Comparison of ENCODE assay signal across 20 mouse cellular contexts in the genomic region with DNA sequence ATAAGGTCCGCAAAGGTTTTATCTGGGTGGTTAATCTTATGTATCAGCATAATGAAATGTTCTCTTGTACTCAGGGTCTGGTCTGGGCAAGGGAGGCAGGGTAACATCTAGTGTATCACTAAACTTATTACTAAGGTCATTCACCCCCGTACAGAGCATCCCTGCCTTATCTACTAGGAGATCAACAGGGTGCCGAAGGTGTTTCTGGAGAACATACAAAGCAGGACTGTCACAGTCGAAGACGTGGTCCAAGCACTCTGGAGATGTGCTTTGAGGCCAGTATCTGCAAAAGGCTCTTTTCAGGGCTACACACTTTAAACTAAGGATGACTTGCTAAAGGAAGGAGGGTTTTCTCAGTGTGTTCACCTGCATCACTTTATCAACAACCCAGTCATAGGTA. TPM values are rescaled to one million over a fixed set of nuclear protein-coding genes. Genes with fewer than 3 reads are reported as not detected.
A peak's percentile ranks its signal among the peaks of the same experiment; 100 is the strongest.
DNase-seq lines count a peak whose midpoint lies in the region; ATAC-seq and TF ChIP-seq lines count a peak whose summit lies in the region.
"Had no signal": no experiment of that assay in that cellular context is flagged by ENCODE, and none has a peak within 500 bp of the region (broad histone marks: within the 10 kb centered on the region; RNA-seq: fewer than 3 reads in every experiment).

No protein-coding gene starts in this region.

- peaks cover 2% of the 10 kb centered on the region; the same call in 1 of the 2 replicates for H3K4me1 ChIP-seq in kidney, embryonic 14.5 days (ENCODE audit: control insufficient read depth, insufficient read depth, low read length)
- H3K4me1 ChIP-seq in MEL (ENCODE audit: control insufficient read depth in 1 of 2, insufficient read depth in 2 of 2, low read length in 2 of 2), result peaks cover 0 to 9% of the 10 kb centered on the region in 2 experiments; a peak in 2 of 4 replicates
- peaks cover 33% of the 10 kb centered on the region for H3K4me1 ChIP-seq in liver, embryonic 13.5 days (replicated peaks)

- TF ChIP-seq EP300 in MEL (IDR thresholded peaks at IDR 0.05; ENCODE audit: low read depth in 1 of 2, low read length in 2 of 2), result no peak

- no peak for TF ChIP-seq POLR2A in MEL (IDR thresholded peaks at IDR 0.05; ENCODE audit: control insufficient read depth in 1 of 2, insufficient read depth in 1 of 2, low read depth in 1 of 2, low read length in 2 of 2, poor library complexity in 1 of 2)

- H3K9me3 ChIP-seq in kidney, embryonic 14.5 days (ENCODE audit: control insufficient read depth, low read length), result no peaks in the 10 kb centered on the region
- no peaks in the 10 kb centered on the region for H3K9me3 ChIP-seq in MEL (replicated peaks; ENCODE audit: insufficient read depth, low read length)
- no peaks in the 10 kb centered on the region for H3K9me3 ChIP-seq in liver, embryonic 13.5 days (replicated peaks)
- H3K9me3 ChIP-seq: heart, embryonic 12.5 days had no signal

- no peak for ATAC-seq in kidney, embryonic 14.5 days (ENCODE audit: low FRiP score, low TSS enrichment)
- no peak for ATAC-seq in liver, embryonic 13.5 days (ENCODE audit: low read depth)
- ATAC-seq: hindbrain, postnatal 0 days; midbrain, embryonic 16.5 days had no signal

- no peak overlapping the region for H3K4me3 ChIP-seq in kidney, embryonic 14.5 days (ENCODE audit: low read length)
- H3K4me3 ChIP-seq in MEL (ENCODE audit: control insufficient read depth in 1 of 2, insufficient read depth in 1 of 2, low read depth in 2 of 2, low read length in 2 of 2), result no peak overlapping the region
- H3K4me3 ChIP-seq in liver, embryonic 13.5 days (replicated peaks), result no peak overlapping the region
- H3K4me3 ChIP-seq: heart, embryonic 12.5 days had no signal

- TF ChIP-seq RAD21 in MEL (IDR thresholded peaks at IDR 0.05; ENCODE audit: low read depth, low read length), result no peak

- no peak for TF ChIP-seq CTCF in MEL (IDR thresholded peaks at IDR 0.05 in 2 of 3, conservative IDR thresholded peaks at IDR 0.05 in 1 of 3; ENCODE audit: control insufficient read depth in 1 of 3, insufficient read depth in 1 of 3, low read depth in 2 of 3, low read length in 3 of 3, poor library complexity in 1 of 3, severe bottlenecking in 1 of 3)

- WGBS in kidney, embryonic 14.5 days, result 71% methylated on average over 5 of the region's 5 CpGs
- 65% methylated on average over 5 of the region's 5 CpGs for WGBS in liver, embryonic 13.5 days (ENCODE audit: insufficient replicate concordance)

- no peaks in the 10 kb centered on the region for H3K36me3 ChIP-seq in kidney, embryonic 14.5 days (ENCODE audit: control insufficient read depth, insufficient read depth, low read length)
- H3K36me3 ChIP-seq in MEL (ENCODE audit: control insufficient read depth in 1 of 2, insufficient read depth in 2 of 2, low read length in 2 of 2), result peaks cover 0 to 28% of the 10 kb centered on the region in 2 experiments; a peak in 2 of 4 replicates
- H3K36me3 ChIP-seq in liver, embryonic 13.5 days, result no peaks in the 10 kb centered on the region
- H3K36me3 ChIP-seq: heart, embryonic 12.5 days had no signal

- no peak overlapping the region for H3K9ac ChIP-seq in kidney, embryonic 14.5 days (ENCODE audit: low read depth, low read length)
- no peak overlapping the region for H3K9ac ChIP-seq in MEL (ENCODE audit: control insufficient read depth, low read depth, low read length, poor library complexity, severe bottlenecking)
- peak overlapping the region; percentile 48; the same call in 1 of the 2 replicates for H3K9ac ChIP-seq in liver, embryonic 13.5 days
- H3K9ac ChIP-seq: heart, embryonic 12.5 days had no signal

- no peaks in the 10 kb centered on the region for H3K27me3 ChIP-seq in kidney, embryonic 14.5 days (ENCODE audit: control insufficient read depth, insufficient read depth, low read length)
- no peaks in the 10 kb centered on the region for H3K27me3 ChIP-seq in MEL (ENCODE audit: control insufficient read depth in 1 of 2, insufficient read depth in 2 of 2, low read length in 2 of 2)
- no peaks in the 10 kb centered on the region for H3K27me3 ChIP-seq in liver, embryonic 13.5 days
- H3K27me3 ChIP-seq: heart, embryonic 12.5 days had no signal

- H3K4me2 ChIP-seq in kidney, embryonic 14.5 days (replicated peaks; ENCODE audit: low read depth, low read length), result no peak overlapping the region
- peak overlapping the region; percentile 35; the same call in 1 of the 2 replicates for H3K4me2 ChIP-seq in liver, embryonic 13.5 days
- H3K4me2 ChIP-seq: heart, embryonic 12.5 days had no signal

- no peaks in the 10 kb centered on the region; the same call in 1 of the 2 replicates for H3K79me2 ChIP-seq in MEL (ENCODE audit: control insufficient read depth, insufficient read depth, low read length, poor library complexity)

- peak overlapping the region; percentile 32; the same call in 1 of the 2 replicates for H3K27ac ChIP-seq in kidney, embryonic 14.5 days (ENCODE audit: low read depth, low read length)
- H3K27ac ChIP-seq in MEL (ENCODE audit: control insufficient read depth, low read depth, low read length), result no peak overlapping the region
- peak overlapping the region; percentile 89 for H3K27ac ChIP-seq in liver, embryonic 13.5 days
- H3K27ac ChIP-seq: hindbrain, postnatal 0 days; macrophage had no signal

- no peak for DNase-seq in kidney, adult 11 months
- peak; percentile 10 for DNase-seq in A20 (ENCODE audit: low read depth, low spot score)
- no peak for DNase-seq in MEL (ENCODE audit: low read depth, low spot score)
- DNase-seq in liver, embryonic 13.5 days, result no peak
- DNase-seq in ovary, postnatal 10 days (ENCODE audit: low spot score), result no peak
- DNase-seq in thymus, postnatal 0 days (ENCODE audit: low spot score), result no peak
- DNase-seq: adrenal gland, adult 2 months; cerebellum, postnatal 14 days; embryo, embryonic 11 days; gastrocnemius, postnatal 14 days; heart, postnatal 36 days; kidney, adult 18-20 months; kidney, postnatal 4 days; thymus, adult 18-20 months had no signal

TF ChIP-seq in MEL, 35 proteins besides CTCF, POLR2A, EP300 and RAD21:
- TF ChIP-seq GATA1 (IDR thresholded peaks at IDR 0.05; ENCODE audit: low read depth, low read length) (peak; percentile 62), TBP (IDR thresholded peaks at IDR 0.05; ENCODE audit: low read depth, low read length) (no peak)

RNA-seq across cellular contexts. Expression of gene Hist1h3f, which starts 2.8 kb away (rescaled TPM):
- polyA plus RNA-seq in kidney, embryonic 14.5 days (2014; fragmentation: Nextera tagmentation; extraction: Ambion mirVana), result 1.2 and 2.0 TPM in 2 replicates
- 541 and 709 TPM in 2 replicates for total RNA-seq in MEL (2012; rRNA removed)
- 1 to 10 TPM in 1 of 2 experiments, not detected in 1; 1.2 TPM for polyA plus RNA-seq in MEL (2012; ENCODE audit: insufficient read depth in 1 of 2, insufficient read length in 2 of 2, low read depth in 1 of 2, low replicate concordance in 2 of 2, missing spikeins in 1 of 2)
- 1.1 and 2.1 TPM in 2 replicates for polyA plus RNA-seq in liver, embryonic 13.5 days (2015; fragmentation: Nextera tagmentation; extraction: Ambion mirVana)
- polyA plus RNA-seq in thymus, postnatal 0 days (2015; fragmentation: Nextera tagmentation; extraction: Ambion mirVana), result 4.8 and 9.0 TPM in 2 replicates
- polyA plus RNA-seq: macrophage; midbrain, embryonic 16.5 days had no signal

RNA-seq across cellular contexts. Expression of gene Hist1h2bh, which starts 3.5 kb away (rescaled TPM):
- polyA plus RNA-seq in kidney, embryonic 14.5 days (2014; fragmentation: Nextera tagmentation; extraction: Ambion mirVana), result 1.4 and 2.9 TPM in 2 replicates
- 275 and 350 TPM in 2 replicates for total RNA-seq in MEL (2012; rRNA removed)
- under 1 TPM in 1 of 2 experiments, not detected in 1; 0.70 TPM for polyA plus RNA-seq in MEL (2012; ENCODE audit: insufficient read depth in 1 of 2, insufficient read length in 2 of 2, low read depth in 1 of 2, low replicate concordance in 2 of 2, missing spikeins in 1 of 2)
- polyA plus RNA-seq in liver, embryonic 13.5 days (2015; fragmentation: Nextera tagmentation; extraction: Ambion mirVana), result 1.7 TPM in 2 replicates
- 1.6 and 1.9 TPM in 2 replicates for polyA plus RNA-seq in thymus, postnatal 0 days (2015; fragmentation: Nextera tagmentation; extraction: Ambion mirVana)
- polyA plus RNA-seq: midbrain, embryonic 16.5 days had no signal

RNA-seq across cellular contexts. Expression of gene Hist1h4f, which starts 4.8 kb away (rescaled TPM):
- 1.1 and 2.9 TPM in 2 replicates for polyA plus RNA-seq in kidney, embryonic 14.5 days (2014; fragmentation: Nextera tagmentation; extraction: Ambion mirVana)
- total RNA-seq in MEL (2012; rRNA removed), result 3,786 and 4,217 TPM in 2 replicates
- polyA plus RNA-seq in MEL (2012; ENCODE audit: insufficient read depth in 1 of 2, insufficient read length in 2 of 2, low read depth in 1 of 2, low replicate concordance in 2 of 2, missing spikeins in 1 of 2), result 10 to 100 TPM in 1 of 2 experiments, not detected in 1; 14.4 TPM
- polyA plus RNA-seq in liver, embryonic 13.5 days (2015; fragmentation: Nextera tagmentation; extraction: Ambion mirVana), result 0.98 and 4.2 TPM in 2 replicates
- polyA plus RNA-seq in thymus, postnatal 0 days (2015; fragmentation: Nextera tagmentation; extraction: Ambion mirVana), result 8.9 and 17.7 TPM in 2 replicates
- polyA plus RNA-seq: hindbrain, postnatal 0 days; liver, adult 2 months; macrophage; midbrain, embryonic 16.5 days had no signal

RNA-seq across cellular contexts. Expression of gene Hist1h1d, which starts 6.4 kb away (rescaled TPM):
- polyA plus RNA-seq in kidney, embryonic 14.5 days (2014; fragmentation: Nextera tagmentation; extraction: Ambion mirVana), result 0.70 and 1.2 TPM in 2 replicates
- total RNA-seq in MEL (2012; rRNA removed), result 115 and 134 TPM in 2 replicates
- under 1 TPM in 1 of 2 experiments, not detected in 1; 0.24 TPM for polyA plus RNA-seq in MEL (2012; ENCODE audit: insufficient read depth in 1 of 2, insufficient read length in 2 of 2, low read depth in 1 of 2, low replicate concordance in 2 of 2, missing spikeins in 1 of 2)
- 0.75 and 0.93 TPM in 2 replicates for polyA plus RNA-seq in liver, embryonic 13.5 days (2015; fragmentation: Nextera tagmentation; extraction: Ambion mirVana)
- 1.1 and 1.3 TPM in 2 replicates for polyA plus RNA-seq in thymus, postnatal 0 days (2015; fragmentation: Nextera tagmentation; extraction: Ambion mirVana)
- polyA plus RNA-seq: adrenal gland, adult 2 months; midbrain, embryonic 16.5 days had no signal

RNA-seq across cellular contexts. Expression of gene Hist1h3g, which starts 11.5 kb away (rescaled TPM):
- polyA plus RNA-seq in kidney, embryonic 14.5 days (2014; fragmentation: Nextera tagmentation; extraction: Ambion mirVana), result 8.2 and 12.5 TPM in 2 replicates
- 441 and 728 TPM in 2 replicates for total RNA-seq in MEL (2012; rRNA removed)
- polyA plus RNA-seq in MEL (2012; ENCODE audit: insufficient read depth in 1 of 2, insufficient read length in 2 of 2, low read depth in 1 of 2, low replicate concordance in 2 of 2, missing spikeins in 1 of 2), result 1 to 10 TPM in 1 of 2 experiments, not detected in 1; 5.2 TPM
- 10.3 and 17.1 TPM in 2 replicates for polyA plus RNA-seq in liver, embryonic 13.5 days (2015; fragmentation: Nextera tagmentation; extraction: Ambion mirVana)
- 27.6 and 43.7 TPM in 2 replicates for polyA plus RNA-seq in thymus, postnatal 0 days (2015; fragmentation: Nextera tagmentation; extraction: Ambion mirVana)
- polyA plus RNA-seq: macrophage; midbrain, embryonic 16.5 days had no signal
